In genomic region chr2:26240841-26241240, GRCm38 (mm10) we compare ENCODE assay signal across 30 mouse cellular contexts. TPM values are rescaled to one million over a fixed set of nuclear protein-coding genes. Genes with fewer than 3 reads are reported as not detected.
DNase-seq lines count a peak whose midpoint lies in the region; ATAC-seq and TF ChIP-seq lines count a peak whose summit lies in the region.
"Had no signal": no experiment of that assay in that cellular context is flagged by ENCODE, and none has a peak within 500 bp of the region (broad histone marks: within the 10 kb centered on the region; RNA-seq: fewer than 3 reads in every experiment).

No protein-coding gene starts in this region.

- H3K4me2 ChIP-seq in lung, embryonic 15.5 days, result no peak overlapping the region
- H3K4me2 ChIP-seq in midbrain, postnatal 0 days (ENCODE audit: low read depth, low read length, poor library complexity, severe bottlenecking), result no peak overlapping the region
- H3K4me2 ChIP-seq in midbrain, embryonic 13.5 days (replicated peaks), result no peak overlapping the region
- H3K4me2 ChIP-seq: embryonic facial prominence, embryonic 15.5 days; forebrain, embryonic 12.5 days; heart, embryonic 15.5 days; intestine, embryonic 15.5 days; limb, embryonic 12.5 days; liver, embryonic 11.5 days; midbrain, embryonic 12.5 days had no signal

- peak; percentile 24 for DNase-seq in kidney, postnatal 10 days
- DNase-seq in kidney, postnatal 14 days, result no peak
- DNase-seq in lung, postnatal 14 days, result no peak
- DNase-seq in midbrain, postnatal 0 days (ENCODE audit: low spot score), result peak; percentile 24
- peak; percentile 31 to 73 for DNase-seq in lung, postnatal 4 days
- DNase-seq: adrenal gland, postnatal 25 days; cerebellum, adult 18-20 months; gastrocnemius, postnatal 25 days; heart, adult 11 months; kidney, adult 9 months; layer of hippocampus, postnatal 36 days; thymus, adult 2 months; thymus, postnatal 36 days had no signal

- H3K9me3 ChIP-seq in lung, embryonic 15.5 days, result no peaks in the 10 kb centered on the region
- H3K9me3 ChIP-seq in midbrain, postnatal 0 days (ENCODE audit: low read length), result no peaks in the 10 kb centered on the region
- H3K9me3 ChIP-seq in midbrain, embryonic 13.5 days, result no peaks in the 10 kb centered on the region
- H3K9me3 ChIP-seq: embryonic facial prominence, embryonic 10.5 days; embryonic facial prominence, embryonic 15.5 days; forebrain, embryonic 12.5 days; heart, embryonic 10.5 days; heart, embryonic 15.5 days; intestine, embryonic 15.5 days; limb, embryonic 12.5 days; midbrain, embryonic 12.5 days had no signal

- no peaks in the 10 kb centered on the region for H3K36me3 ChIP-seq in lung, embryonic 15.5 days
- no peaks in the 10 kb centered on the region for H3K36me3 ChIP-seq in midbrain, postnatal 0 days (ENCODE audit: insufficient read depth, low read length)
- no peaks in the 10 kb centered on the region for H3K36me3 ChIP-seq in midbrain, embryonic 13.5 days
- H3K36me3 ChIP-seq: embryonic facial prominence, embryonic 10.5 days; embryonic facial prominence, embryonic 15.5 days; forebrain, embryonic 12.5 days; heart, embryonic 10.5 days; heart, embryonic 15.5 days; intestine, embryonic 15.5 days; limb, embryonic 12.5 days; midbrain, embryonic 12.5 days had no signal

- H3K27ac ChIP-seq in lung, embryonic 15.5 days, result 0 out of 2 replicates have a peak overlapping the region, but pooled peaks have one; percentile 37
- no peak overlapping the region for H3K27ac ChIP-seq in midbrain, postnatal 0 days (ENCODE audit: low read depth, low read length)
- no peak overlapping the region for H3K27ac ChIP-seq in midbrain, embryonic 13.5 days
- H3K27ac ChIP-seq: embryonic facial prominence, embryonic 10.5 days; embryonic facial prominence, embryonic 15.5 days; forebrain, embryonic 12.5 days; heart, embryonic 10.5 days; heart, embryonic 15.5 days; hindbrain, postnatal 0 days; limb, embryonic 12.5 days; midbrain, embryonic 12.5 days had no signal

- 51% methylated on average over 3 of the region's 3 CpGs for WGBS in lung, embryonic 15.5 days
- WGBS in midbrain, postnatal 0 days, result 68% methylated on average over 3 of the region's 3 CpGs
- WGBS in midbrain, embryonic 13.5 days, result 68% methylated on average over 3 of the region's 3 CpGs

- ATAC-seq in lung, embryonic 15.5 days (ENCODE audit: borderline replicate concordance, extremely low read depth, low FRiP score, low TSS enrichment), result no peak
- no peak for ATAC-seq in midbrain, postnatal 0 days (ENCODE audit: low FRiP score)
- no peak for ATAC-seq in midbrain, embryonic 13.5 days
- ATAC-seq: CD4-positive, CD25-positive, alpha-beta regulatory T cell, adult 4 months; hindbrain, postnatal 0 days; intestine, embryonic 15.5 days had no signal

- TF ChIP-seq CTCF in midbrain, postnatal 0 days (IDR thresholded peaks at IDR 0.05), result no peak

- no peak overlapping the region for H3K9ac ChIP-seq in lung, embryonic 15.5 days
- no peak overlapping the region for H3K9ac ChIP-seq in midbrain, postnatal 0 days (replicated peaks; ENCODE audit: low read length, poor library complexity, severe bottlenecking)
- no peak overlapping the region for H3K9ac ChIP-seq in midbrain, embryonic 13.5 days (replicated peaks)
- H3K9ac ChIP-seq: embryonic facial prominence, embryonic 15.5 days; forebrain, embryonic 12.5 days; heart, embryonic 15.5 days; intestine, embryonic 15.5 days; limb, embryonic 12.5 days; midbrain, embryonic 12.5 days had no signal

- H3K27me3 ChIP-seq in lung, embryonic 15.5 days, result no peaks in the 10 kb centered on the region
- no peaks in the 10 kb centered on the region for H3K27me3 ChIP-seq in midbrain, postnatal 0 days (ENCODE audit: insufficient read depth, low read length)
- H3K27me3 ChIP-seq in midbrain, embryonic 13.5 days, result no peaks in the 10 kb centered on the region
- H3K27me3 ChIP-seq: embryonic facial prominence, embryonic 15.5 days; forebrain, embryonic 12.5 days; heart, embryonic 15.5 days; intestine, embryonic 15.5 days; limb, embryonic 12.5 days had no signal

- H3K4me1 ChIP-seq in lung, embryonic 15.5 days, result peaks cover 26% of the 10 kb centered on the region
- H3K4me1 ChIP-seq in midbrain, postnatal 0 days (ENCODE audit: insufficient read depth, low read length), result no peaks in the 10 kb centered on the region
- H3K4me1 ChIP-seq in midbrain, embryonic 13.5 days (replicated peaks), result peaks cover 9% of the 10 kb centered on the region

- H3K4me3 ChIP-seq in lung, embryonic 15.5 days, result no peak overlapping the region
- H3K4me3 ChIP-seq in midbrain, postnatal 0 days (ENCODE audit: low read depth, low read length), result no peak overlapping the region
- no peak overlapping the region for H3K4me3 ChIP-seq in midbrain, embryonic 13.5 days (replicated peaks)
- H3K4me3 ChIP-seq: embryonic facial prominence, embryonic 10.5 days; embryonic facial prominence, embryonic 15.5 days; forebrain, embryonic 12.5 days; heart, embryonic 10.5 days; heart, embryonic 15.5 days; intestine, embryonic 15.5 days; limb, embryonic 12.5 days; midbrain, embryonic 12.5 days had no signal

RNA-seq across cellular contexts. Expression of gene Qsox2, which starts 3.5 kb away (rescaled TPM):
- polyA plus RNA-seq in lung, embryonic 15.5 days (2015; fragmentation: Nextera tagmentation; extraction: Ambion mirVana), result 22.8 and 24.5 TPM in 2 replicates
- 19.2 and 25.6 TPM in 2 replicates for total RNA-seq in midbrain, postnatal 0 days (2014; rRNA removed)
- polyA plus RNA-seq in midbrain, postnatal 0 days (2015; fragmentation: Nextera tagmentation; extraction: Ambion mirVana), result 8.4 and 9.9 TPM in 2 replicates
- 15.4 and 15.7 TPM in 2 replicates for polyA plus RNA-seq in midbrain, embryonic 13.5 days (2015; fragmentation: Nextera tagmentation; extraction: Ambion mirVana)

RNA-seq across cellular contexts. Expression of gene Lhx3, which starts 32.8 kb away (rescaled TPM):
- not detected in 2 replicates for polyA plus RNA-seq in lung, embryonic 15.5 days (2015; fragmentation: Nextera tagmentation; extraction: Ambion mirVana)
- 0.38 TPM in 1 of 2 replicates, not detected in the other for total RNA-seq in midbrain, postnatal 0 days (2014; rRNA removed)
- polyA plus RNA-seq in midbrain, postnatal 0 days (2015; fragmentation: Nextera tagmentation; extraction: Ambion mirVana), result 0.12 TPM in 1 of 2 replicates, not detected in the other
- 0.17 TPM in 1 of 2 replicates, not detected in the other for polyA plus RNA-seq in midbrain, embryonic 13.5 days (2015; fragmentation: Nextera tagmentation; extraction: Ambion mirVana)
- total RNA-seq: gastrocnemius, postnatal 25 days; heart, postnatal 25 days; layer of hippocampus, postnatal 36 days; left cerebral cortex, postnatal 10 days; megakaryocyte, adult 5-6 weeks had no signal
- polyA plus RNA-seq: CD4-positive, CD25-positive, alpha-beta regulatory T cell, adult 4 months; forebrain, embryonic 12.5 days; heart, embryonic 15.5 days; intestine, embryonic 15.5 days; limb, embryonic 12.5 days; liver, embryonic 11.5 days; liver, embryonic 16.5 days had no signal

RNA-seq across cellular contexts. Expression of gene Ccdc187, which starts 53.5 kb away (rescaled TPM):
- 0.31 and 0.34 TPM in 2 replicates for polyA plus RNA-seq in lung, embryonic 15.5 days (2015; fragmentation: Nextera tagmentation; extraction: Ambion mirVana)
- 2.8 and 3.7 TPM in 2 replicates for total RNA-seq in midbrain, postnatal 0 days (2014; rRNA removed)
- polyA plus RNA-seq in midbrain, postnatal 0 days (2015; fragmentation: Nextera tagmentation; extraction: Ambion mirVana), result 0.16 and 0.23 TPM in 2 replicates
- 0.17 and 0.23 TPM in 2 replicates for polyA plus RNA-seq in midbrain, embryonic 13.5 days (2015; fragmentation: Nextera tagmentation; extraction: Ambion mirVana)
- total RNA-seq: megakaryocyte, adult 5-6 weeks had no signal
- polyA plus RNA-seq: CD4-positive, CD25-positive, alpha-beta regulatory T cell, adult 4 months; heart, embryonic 10.5 days; limb, embryonic 12.5 days; liver, embryonic 11.5 days had no signal

Comparison
In these comparisons a context has a peak if more than half of its experiments do, and no peak if none do; other contexts are left out.
1. DNase-seq: peak in kidney, postnatal 10 days (single experiment), midbrain, postnatal 0 days (single experiment) and lung, postnatal 4 days (2 of 2); none in kidney, postnatal 14 days (single experiment) and lung, postnatal 14 days (single experiment).